Mouse (Mus musculus): ENCODE measurements around the gene Sgcb.

- TF ChIP-seq ZC3H11A (IDR thresholded peaks at IDR 0.05; ENCODE audit: borderline replicate concordance, low read depth, low read length) (no peak), HCFC1 (IDR thresholded peaks at IDR 0.05; ENCODE audit: borderline replicate concordance, insufficient read depth, low read length) (no peak)
Observed at GRCm38 (mm10) chr5:73675604-73676003, 28.0 kb upstream of the Sgcb start.

All from ES-E14 (cell line).